Mouse (Mus musculus) gastrocnemius, adult 8-10 months (tissue): ENCODE results near the gene Fam50b. TPM values are rescaled to one million over a fixed set of nuclear protein-coding genes. Genes with fewer than 3 reads are reported as not detected.
A peak's percentile ranks its signal among the peaks of the same experiment; 100 is the strongest.

Experiments used
- DNase-seq, 2 experiments: peaks; one replicate each; pipeline ENCODE4 v3.0.0; 2022; ENCODE audit warnings: low spot score in 2 of 2
- total RNA-seq, 4 experiments: library from RNA; stranded (reverse); gene quantifications; 2 replicates each; pipeline ENCODE4 v1.2.4; 2022

Gene Fam50b
- total RNA-seq, 4 experiments from 2014 or later = not detected

GRCm38 (mm10) chr13:34789176-34789818 lies 54.6 kb downstream of the Fam50b start:
- peak in 1 of 2 experiments; percentile 9 for DNase-seq

GRCm38 (mm10) chr13:34793066-34793465 lies 58.4 kb downstream of the Fam50b start:
- DNase-seq = no peak

- peak; percentile 31 to 49 for DNase-seq
These were observed 59.2 kb downstream of the Fam50b start for GRCm38 (mm10) chr13:34793816-34794215.

- peak; percentile 28 to 40 for DNase-seq
These were observed 59.8 kb downstream of the Fam50b start for GRCm38 (mm10) chr13:34794426-34794825.

Other genes with a start within 250 kb of the Fam50b start
- 1 to 10 TPM; 3.2 to 5.4 (median 5.1) TPM for gene Pxdc1, start 81.4 kb upstream of the Fam50b start, total RNA-seq
- gene Prpf4b, start 140.5 kb downstream of the Fam50b start, total RNA-seq = 10 to 100 TPM; 17.6 to 24.7 (median 19.7) TPM
- gene Fam217a, start 189.5 kb downstream of the Fam50b start, total RNA-seq = not detected
- not detected for gene 4933417A18Rik, start 189.6 kb downstream of the Fam50b start, total RNA-seq
- gene Eci3, start 229.0 kb downstream of the Fam50b start, total RNA-seq = under 1 TPM; 0.32 to 0.65 (median 0.46) TPM